Mouse (Mus musculus): ENCODE data around the gene Tbc1d24.

Tbc1d24 gene

GRCm38 (mm10) chr17:24210591-24210990 is 5.2 kb upstream of the Tbc1d24 start:
- in situ Hi-C loops (cut with MboI; ENCODE audit: low sequenced_read_pairs), result no loop called here

- in situ Hi-C loops (cut with MboI; ENCODE audit: low sequenced_read_pairs), result no loop called here
Measured at GRCm38 (mm10) chr17:24209916-24210240, 4.5 kb upstream of the Tbc1d24 start.

GRCm38 (mm10) chr17:24209043-24209915 is 3.9 kb upstream of the Tbc1d24 start, which contains the start of gene Ntn3:
TSS of gene Ntn3 (minus strand) at chr17:24209531.
- in situ Hi-C loops (cut with MboI; ENCODE audit: low sequenced_read_pairs), result no loop called here

GRCm38 (mm10) chr17:24208641-24209042 is 3.3 kb upstream of the Tbc1d24 start:
- in situ Hi-C loops (cut with MboI; ENCODE audit: low sequenced_read_pairs), result no loop called here

- in situ Hi-C loops (cut with MboI; ENCODE audit: low sequenced_read_pairs), result no loop called here
Measured at GRCm38 (mm10) chr17:24207768-24208640, 2.6 kb upstream of the Tbc1d24 start.

GRCm38 (mm10) chr17:24206451-24207351 is 1.3 kb upstream of the Tbc1d24 start:
- in situ Hi-C loops (cut with MboI; ENCODE audit: low sequenced_read_pairs), result no loop called here

- in situ Hi-C loops (cut with MboI; ENCODE audit: low sequenced_read_pairs), result no loop called here
Measured at GRCm38 (mm10) chr17:24205908-24206361, 573 bp upstream of the Tbc1d24 start.

GRCm38 (mm10) chr17:24204846-24205245 is 516 bp downstream of the Tbc1d24 start:
- in situ Hi-C loops (cut with MboI; ENCODE audit: low sequenced_read_pairs), result no loop called here

- in situ Hi-C loops (cut with MboI; ENCODE audit: low sequenced_read_pairs), result no loop called here
Measured at GRCm38 (mm10) chr17:24203611-24204534, 1.5 kb downstream of the Tbc1d24 start.

GRCm38 (mm10) chr17:24203068-24203467 is 2.3 kb downstream of the Tbc1d24 start:
- in situ Hi-C loops (cut with MboI; ENCODE audit: low sequenced_read_pairs), result no loop called here

- in situ Hi-C loops (cut with MboI; ENCODE audit: low sequenced_read_pairs), result no loop called here
Measured at GRCm38 (mm10) chr17:24201092-24201491, 4.3 kb downstream of the Tbc1d24 start.

GRCm38 (mm10) chr17:24199741-24200140 is 5.6 kb downstream of the Tbc1d24 start:
- in situ Hi-C loops (cut with MboI; ENCODE audit: low sequenced_read_pairs), result no loop called here

- in situ Hi-C loops (cut with MboI; ENCODE audit: low sequenced_read_pairs), result no loop called here
Measured at GRCm38 (mm10) chr17:24199252-24199651, 6.1 kb downstream of the Tbc1d24 start.

GRCm38 (mm10) chr17:24197032-24197824 is 8.1 kb downstream of the Tbc1d24 start:
- in situ Hi-C loops (cut with MboI; ENCODE audit: low sequenced_read_pairs), result no loop called here

- in situ Hi-C loops (cut with MboI; ENCODE audit: low sequenced_read_pairs), result no loop called here
Measured at GRCm38 (mm10) chr17:24195349-24195748, 10.0 kb downstream of the Tbc1d24 start.

GRCm38 (mm10) chr17:24193769-24194168 is 11.6 kb downstream of the Tbc1d24 start:
- in situ Hi-C loops (cut with MboI; ENCODE audit: low sequenced_read_pairs), result no loop called here

GRCm38 (mm10) chr17:24193268-24193667 is 12.1 kb downstream of the Tbc1d24 start:
- in situ Hi-C loops (cut with MboI; ENCODE audit: low sequenced_read_pairs), result no loop called here

GRCm38 (mm10) chr17:24192848-24193247 is 12.5 kb downstream of the Tbc1d24 start:
- in situ Hi-C loops (cut with MboI; ENCODE audit: low sequenced_read_pairs), result no loop called here

GRCm38 (mm10) chr17:24191481-24191880 is 13.9 kb downstream of the Tbc1d24 start:
- in situ Hi-C loops (cut with MboI; ENCODE audit: low sequenced_read_pairs), result no loop called here

All from CH12F3 (cell line).